Mouse (Mus musculus) olfactory bulb, adult 2 months (tissue): ENCODE results near the gene Twsg1.

ENCODE experiments used
- CTCF ChIP-seq: fragments of 200-500 bp; IDR thresholded peaks from 2 replicates; pipeline ENCODE4 v1.5.1; 2012; ENCODE audit warnings: low read depth, mild to moderate bottlenecking, low read length, moderate library complexity; ENCODE audit not compliant: insufficient read depth
- POLR2A ChIP-seq: fragments of 200-500 bp; IDR thresholded peaks from 2 replicates; pipeline ENCODE4 v1.6.1; 2012; ENCODE audit warnings: mild to moderate bottlenecking, low read depth, low read length, moderate library complexity; ENCODE audit not compliant: insufficient read depth

GRCm38 (mm10) chr17:65902281-65902680 is 48.7 kb downstream of the Twsg1 start:
- no peak for TF ChIP-seq CTCF
- TF ChIP-seq POLR2A: no peak
